Mouse (Mus musculus) adrenal gland, postnatal 25 days (tissue): ENCODE measurements around the gene Spout1. TPM values are rescaled to one million over a fixed set of nuclear protein-coding genes. Genes with fewer than 3 reads are reported as not detected.
A peak's percentile ranks its signal among the peaks of the same experiment; 100 is the strongest.

ENCODE experiments used
- DNase-seq: peaks from one replicate; pipeline ENCODE4 v3.0.0; 2021; ENCODE audit warnings: mixed read lengths
- total RNA-seq: library from RNA; stranded (reverse); gene quantifications from 2 replicates; pipeline ENCODE4 v1.2.3, GENCODE M21; 2021

The Spout1 gene
- total RNA-seq, 1 experiment from 2014 or later, result 25.9 TPM

DNA sequence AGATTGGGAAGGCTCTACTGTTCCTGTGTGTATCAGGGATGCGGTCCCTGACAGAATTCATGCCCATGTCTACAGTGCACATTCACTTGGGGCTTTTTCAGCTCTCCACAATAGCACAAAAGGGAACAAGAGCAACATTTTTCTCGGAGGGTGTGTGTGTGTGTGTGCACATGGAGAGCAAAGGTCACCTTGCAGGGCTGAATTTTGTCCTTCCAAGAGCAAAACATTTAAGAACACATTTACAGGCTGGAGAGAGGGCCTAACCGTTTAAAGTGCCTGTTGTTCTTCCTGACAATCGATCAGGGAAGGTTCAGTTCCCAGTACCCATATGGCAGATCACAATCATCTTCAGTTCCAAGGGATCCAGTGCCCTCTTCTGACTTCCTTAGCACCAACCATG is 48.1 kb downstream of the Spout1 start:
- no peak for DNase-seq

DNA sequence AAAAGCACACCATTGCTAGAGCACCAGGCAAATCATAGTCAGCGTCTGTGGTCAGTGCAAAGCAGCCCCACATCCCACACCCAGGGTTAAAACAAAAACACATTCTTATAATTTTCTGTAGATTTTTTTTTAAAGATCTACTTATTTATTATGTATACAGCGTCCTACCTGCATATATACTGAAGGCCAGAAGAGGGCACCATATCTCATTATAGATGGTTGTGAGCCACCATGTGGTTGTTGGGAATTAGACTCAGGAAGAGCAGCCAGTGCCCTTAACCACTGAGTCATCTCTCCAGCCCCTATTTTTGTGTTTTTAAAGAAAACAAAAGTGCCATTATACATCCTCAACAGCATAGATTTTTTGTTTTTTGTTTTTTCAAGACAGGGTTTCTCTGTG is 49.5 kb downstream of the Spout1 start:
- DNase-seq, result no peak

DNA sequence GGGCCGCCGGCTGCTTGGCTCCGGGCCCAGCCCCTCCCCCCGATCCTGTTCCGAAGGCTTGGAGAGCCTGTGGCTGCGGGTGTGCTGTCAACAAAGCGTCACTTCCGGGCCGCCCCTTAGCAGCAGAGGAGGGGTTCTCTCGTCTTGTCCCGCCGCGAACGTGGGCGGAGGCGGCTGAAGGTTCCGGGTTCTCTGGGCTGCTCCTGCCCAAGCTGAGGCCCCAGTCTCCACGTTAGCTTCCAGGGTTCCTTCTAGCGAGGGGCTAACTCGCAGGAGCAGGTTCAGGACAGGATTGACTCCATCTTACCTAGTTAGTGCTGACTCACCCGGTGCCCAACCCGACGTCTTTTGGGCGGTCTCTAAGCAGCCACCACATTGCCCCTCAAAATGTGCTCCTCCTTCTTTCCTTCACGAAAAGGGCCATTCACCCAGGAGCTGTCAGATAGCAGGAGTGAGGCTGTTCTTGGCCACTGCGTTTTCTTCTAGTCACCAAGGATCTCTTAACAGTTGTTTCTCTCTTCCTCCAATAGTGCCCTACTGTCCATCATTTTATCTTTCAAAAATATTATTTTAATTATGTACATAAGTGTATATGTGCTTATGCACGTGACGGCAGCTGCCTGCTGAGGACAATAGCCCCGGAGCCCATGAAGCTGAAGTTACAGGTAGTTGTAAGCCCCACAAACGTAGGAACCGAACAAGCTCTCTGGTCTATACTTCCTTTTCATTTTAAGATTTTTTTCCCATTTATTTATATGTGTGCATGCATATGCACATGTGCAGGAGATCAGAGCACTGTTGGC is 53.6 kb downstream of the Spout1 start, which contains the start of gene Zer1:
Zer1 (minus strand) TSS at position 114 of the 803 bp plus-strand sequence.
- peak; percentile 99 for DNase-seq

DNA sequence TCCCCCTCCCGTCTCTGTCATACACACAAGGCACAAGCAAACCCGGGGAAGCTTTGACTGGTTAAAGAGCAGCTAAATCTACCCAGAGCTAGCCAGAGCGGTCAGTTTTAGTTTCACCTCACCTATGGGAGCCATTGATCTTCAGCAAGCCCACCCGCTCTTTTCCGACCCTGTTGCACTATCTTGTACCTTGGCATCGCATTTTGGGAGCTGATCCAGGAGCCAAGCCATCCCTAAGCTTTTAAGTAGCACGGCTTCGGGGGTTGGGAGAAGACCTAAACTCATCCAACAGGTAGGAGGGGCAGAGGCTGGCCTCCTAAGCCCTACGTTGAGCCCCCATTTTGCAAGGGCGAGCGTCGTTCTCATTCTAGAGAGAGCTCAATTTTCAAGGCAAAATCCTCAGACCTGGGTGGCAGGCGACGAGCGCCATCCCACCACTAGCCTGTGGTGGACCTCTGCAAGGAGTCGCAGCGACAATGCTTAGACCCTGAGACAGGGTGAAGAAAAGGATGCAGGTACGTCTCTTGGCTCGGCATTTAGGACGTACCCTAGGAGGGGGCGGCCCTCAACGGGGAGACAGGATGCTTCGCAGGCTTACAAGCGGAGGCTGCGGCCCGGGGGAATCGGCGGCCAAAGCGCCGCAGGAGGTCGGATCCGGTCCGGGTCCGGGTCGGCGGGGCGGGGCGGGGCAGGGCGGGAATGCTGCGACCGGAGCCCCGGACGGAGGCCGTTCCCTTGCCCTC is 54.4 kb downstream of the Spout1 start:
- DNase-seq, result no peak

Other genes with a start within 250 kb of the Spout1 start
- 39.1 and 41.9 TPM in 2 replicates for gene Gle1, start 243.0 kb downstream of the Spout1 start, total RNA-seq
- 206 and 225 TPM in 2 replicates for gene Sptan1, start 212.9 kb downstream of the Spout1 start, total RNA-seq
- gene Wdr34, start 129.6 kb downstream of the Spout1 start, total RNA-seq, result 18.5 and 26.6 TPM in 2 replicates
- 244 and 253 TPM in 2 replicates for gene Set, start 121.1 kb downstream of the Spout1 start, total RNA-seq
- 7.6 and 8.6 TPM in 2 replicates for gene Pkn3, start 100.8 kb downstream of the Spout1 start, total RNA-seq
- gene Zdhhc12, start 84.8 kb downstream of the Spout1 start, total RNA-seq, result 26.0 and 27.4 TPM in 2 replicates
- 40.0 and 51.7 TPM in 2 replicates for gene Zer1, start 53.9 kb downstream of the Spout1 start, total RNA-seq
- 54.0 and 71.3 TPM in 2 replicates for gene Tbc1d13, start 44.7 kb downstream of the Spout1 start, total RNA-seq
- 29.5 and 34.8 TPM in 2 replicates for gene Endog, start 7.0 kb downstream of the Spout1 start, total RNA-seq
- gene Kyat1, start 27.4 kb upstream of the Spout1 start, total RNA-seq, result 25.7 and 28.7 TPM in 2 replicates
- gene Lrrc8a, start 59.3 kb upstream of the Spout1 start, total RNA-seq, result 51.1 and 52.2 TPM in 2 replicates
- 1.5 and 2.9 TPM in 2 replicates for gene Gm28035, start 62.1 kb upstream of the Spout1 start, total RNA-seq
- gene Phyhd1, start 87.7 kb upstream of the Spout1 start, total RNA-seq, result 9.6 and 18.1 TPM in 2 replicates
- not detected in 2 replicates for gene Gm28038, start 102.6 kb upstream of the Spout1 start, total RNA-seq
- gene Dolk, start 107.9 kb upstream of the Spout1 start, total RNA-seq, result 39.7 and 47.3 TPM in 2 replicates
- 38.0 and 38.9 TPM in 2 replicates for gene Nup188, start 107.9 kb upstream of the Spout1 start, total RNA-seq
- gene Sh3glb2, start 180.9 kb upstream of the Spout1 start, total RNA-seq, result 90.0 and 111 TPM in 2 replicates
- 65.4 and 83.5 TPM in 2 replicates for gene Miga2, start 185.8 kb upstream of the Spout1 start, total RNA-seq
- 22.3 and 28.5 TPM in 2 replicates for gene Dolpp1, start 213.8 kb upstream of the Spout1 start, total RNA-seq
- 130 and 142 TPM in 2 replicates for gene Crat, start 237.4 kb upstream of the Spout1 start, total RNA-seq
- 130 and 145 TPM in 2 replicates for gene Ptpa, start 237.6 kb upstream of the Spout1 start, total RNA-seq